Mouse (Mus musculus): ENCODE measurements around the gene Pcyt1a. TPM values are rescaled to one million over a fixed set of nuclear protein-coding genes. Genes with fewer than 3 reads are reported as not detected.

The Pcyt1a gene
- polyA plus RNA-seq, 1 experiment from 2014 or later = 79.9 TPM

DNA sequence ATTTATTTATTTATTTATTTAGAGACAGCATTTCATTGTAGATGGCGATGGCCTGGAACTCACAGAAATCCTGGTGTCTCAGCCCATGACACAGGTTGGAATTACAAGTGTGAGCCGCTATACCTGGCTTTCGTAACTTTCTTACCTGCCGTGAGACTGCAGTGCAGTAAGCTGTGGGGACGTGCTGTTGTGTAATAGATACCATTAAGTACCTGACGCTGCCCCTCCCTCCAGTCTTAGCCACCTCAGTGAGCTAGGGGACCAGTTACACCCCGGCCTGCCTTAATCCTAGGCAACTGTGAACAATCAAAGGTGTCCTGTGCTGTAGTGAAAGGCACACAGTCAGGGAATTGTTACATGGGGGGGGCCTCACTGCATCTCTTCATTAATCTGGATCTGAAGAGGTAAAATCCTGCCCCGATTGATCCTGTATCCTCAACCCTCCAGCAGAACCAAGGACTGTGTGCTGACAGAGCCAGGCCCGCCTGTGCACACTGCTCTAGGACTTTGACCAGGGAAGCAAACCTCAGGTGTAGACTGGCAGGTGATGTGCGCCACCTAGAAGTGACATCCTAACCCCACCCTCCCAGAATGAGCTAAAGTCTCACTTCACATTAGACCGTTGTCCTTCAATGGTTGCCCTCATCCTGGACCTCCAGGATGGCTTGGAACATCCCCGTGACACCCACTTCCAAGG lies 87.2 kb downstream of the Pcyt1a start:
- Histone ChIP-seq H3K27ac (ENCODE audit: low read length) (peak overlapping the region; percentile 69), H3K9ac (ENCODE audit: low read depth, low read length) (no peak overlapping the region), H3K4me1 (ENCODE audit: control insufficient read depth, insufficient read depth, low read length) (peaks cover 21% of the 10 kb centered on the region), H3K27me3 (replicated peaks; ENCODE audit: control insufficient read depth, insufficient read depth, low read length) (no peaks in the 10 kb centered on the region), H3K4me2 (ENCODE audit: low read depth, low read length) (no peak overlapping the region), H3K9me3 (ENCODE audit: control insufficient read depth, low read length) (no peaks in the 10 kb centered on the region), H3K4me3 (ENCODE audit: low read length) (no peak overlapping the region), H3K36me3 (ENCODE audit: control insufficient read depth, insufficient read depth, low read length) (no peaks in the 10 kb centered on the region)
- peak; percentile 78 for ATAC-seq
- WGBS = 68% methylated on average over 12 of the region's 12 CpGs

DNA sequence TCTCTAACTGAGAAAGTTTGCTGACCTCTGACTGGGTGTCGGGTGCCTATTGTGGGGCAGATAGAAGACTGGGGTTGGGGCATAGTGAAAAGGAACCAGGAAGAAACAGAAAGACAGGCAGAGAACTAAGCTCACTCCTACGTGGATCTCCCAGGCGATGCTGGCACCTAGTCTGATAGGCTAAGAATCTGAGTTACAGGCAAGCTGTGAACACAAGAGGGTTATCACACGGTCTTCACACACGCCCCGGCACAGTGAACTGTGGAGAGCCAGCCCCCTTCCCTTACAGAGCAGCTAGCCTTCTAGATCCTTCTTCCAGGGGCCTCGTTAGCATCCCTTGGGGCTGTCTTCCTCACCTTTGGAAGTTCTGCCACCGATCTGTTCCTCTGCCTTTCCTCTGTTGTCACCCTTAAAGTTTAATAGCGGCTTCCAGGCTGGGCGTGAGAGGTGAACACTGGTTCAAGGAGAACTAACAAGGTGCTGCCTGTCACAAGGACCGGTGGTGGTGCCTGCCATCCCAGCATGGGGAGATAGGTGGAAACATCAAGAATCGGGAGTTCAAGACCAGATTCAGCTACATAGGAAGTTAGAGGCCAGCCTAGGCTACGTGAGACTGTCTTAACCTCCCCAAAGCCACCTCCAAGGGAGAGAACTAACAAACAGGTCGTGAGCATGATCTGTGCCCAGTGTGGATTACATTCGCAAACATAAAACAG lies 89.1 kb downstream of the Pcyt1a start:
- Histone ChIP-seq H3K4me3 (ENCODE audit: low read length) (no peak overlapping the region), H3K27me3 (replicated peaks; ENCODE audit: control insufficient read depth, insufficient read depth, low read length) (no peaks in the 10 kb centered on the region), H3K27ac (ENCODE audit: low read length) (no peak overlapping the region), H3K9me3 (ENCODE audit: control insufficient read depth, low read length) (no peaks in the 10 kb centered on the region), H3K4me2 (ENCODE audit: low read depth, low read length) (no peak overlapping the region), H3K4me1 (ENCODE audit: control insufficient read depth, insufficient read depth, low read length) (peaks cover 27% of the 10 kb centered on the region), H3K9ac (ENCODE audit: low read depth, low read length) (no peak overlapping the region), H3K36me3 (ENCODE audit: control insufficient read depth, insufficient read depth, low read length) (no peaks in the 10 kb centered on the region)
- no peak for ATAC-seq
- WGBS = 77% methylated on average over 15 of the region's 15 CpGs

DNA sequence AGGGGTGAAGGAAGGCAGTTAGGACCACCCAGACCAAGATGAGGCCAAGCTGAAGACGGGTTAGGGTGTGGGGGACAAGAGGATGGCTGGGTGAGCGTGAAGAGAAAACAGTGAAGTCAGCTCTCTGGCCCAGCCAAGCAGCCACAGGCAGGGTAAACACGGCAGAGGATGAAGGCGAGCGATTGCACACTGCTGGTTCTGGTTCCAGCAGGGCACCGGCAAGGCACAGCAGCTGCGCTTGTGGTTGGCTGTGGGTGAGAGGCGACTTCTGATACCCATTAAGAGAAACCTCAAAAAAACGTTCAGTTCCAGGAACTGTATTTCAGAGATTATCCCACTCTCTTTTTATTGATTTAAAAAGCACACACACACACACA lies 89.6 kb downstream of the Pcyt1a start:
- Histone ChIP-seq H3K9ac (ENCODE audit: low read depth, low read length) (no peak overlapping the region), H3K9me3 (ENCODE audit: control insufficient read depth, low read length) (no peaks in the 10 kb centered on the region), H3K4me1 (ENCODE audit: control insufficient read depth, insufficient read depth, low read length) (peaks cover 27% of the 10 kb centered on the region), H3K27me3 (replicated peaks; ENCODE audit: control insufficient read depth, insufficient read depth, low read length) (no peaks in the 10 kb centered on the region), H3K4me3 (ENCODE audit: low read length) (no peak overlapping the region), H3K27ac (ENCODE audit: low read length) (no peak overlapping the region), H3K4me2 (ENCODE audit: low read depth, low read length) (no peak overlapping the region), H3K36me3 (ENCODE audit: control insufficient read depth, insufficient read depth, low read length) (no peaks in the 10 kb centered on the region)
- no peak for ATAC-seq
- WGBS = 50% methylated on average over 9 of the region's 9 CpGs

DNA sequence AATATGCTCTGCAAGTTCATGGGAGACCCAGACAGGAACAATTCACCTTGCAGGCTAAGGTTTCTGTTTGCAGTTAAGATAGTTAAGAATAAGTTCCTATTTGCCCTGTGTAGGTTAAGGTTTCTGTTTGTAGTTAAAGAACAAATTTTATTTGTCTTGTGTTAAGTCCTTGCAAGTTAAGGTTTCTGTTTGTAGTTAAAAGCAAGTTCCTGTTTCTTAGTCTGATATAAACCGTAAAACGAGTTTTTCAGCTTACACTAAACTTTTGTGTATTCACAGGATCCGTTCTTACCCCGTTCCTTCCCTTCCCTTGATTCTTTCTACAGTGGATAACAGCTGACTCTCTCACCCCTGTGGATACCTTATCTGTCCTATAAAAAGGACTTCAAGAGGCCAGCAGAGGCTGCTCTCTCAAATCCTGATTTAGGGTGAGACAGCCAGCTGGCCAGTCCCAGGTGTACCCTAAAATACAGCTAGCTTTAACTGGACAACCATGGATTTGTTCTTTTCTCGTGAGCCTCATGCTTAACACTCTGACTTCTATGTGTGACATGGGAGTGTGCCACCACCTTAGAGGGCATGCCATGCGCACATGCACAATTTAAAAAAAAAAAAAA lies 92.0 kb downstream of the Pcyt1a start:
- WGBS = 62% methylated on average over 6 of the region's 6 CpGs
- ATAC-seq = no peak
- H3K36me3 ChIP-seq (ENCODE audit: control insufficient read depth, insufficient read depth, low read length) = no peaks in the 10 kb centered on the region
- no peak overlapping the region for H3K4me2 ChIP-seq (ENCODE audit: low read depth, low read length)
- H3K4me3 ChIP-seq (ENCODE audit: low read length) = no peak overlapping the region
- H3K27ac ChIP-seq (ENCODE audit: low read length) = no peak overlapping the region
- no peak overlapping the region for H3K9ac ChIP-seq (ENCODE audit: low read depth, low read length)
- peaks cover 13% of the 10 kb centered on the region; the same call in 1 of the 2 replicates for H3K4me1 ChIP-seq (ENCODE audit: control insufficient read depth, insufficient read depth, low read length)
- H3K27me3 ChIP-seq (replicated peaks; ENCODE audit: control insufficient read depth, insufficient read depth, low read length) = no peaks in the 10 kb centered on the region
- H3K9me3 ChIP-seq (ENCODE audit: control insufficient read depth, low read length) = no peaks in the 10 kb centered on the region

DNA sequence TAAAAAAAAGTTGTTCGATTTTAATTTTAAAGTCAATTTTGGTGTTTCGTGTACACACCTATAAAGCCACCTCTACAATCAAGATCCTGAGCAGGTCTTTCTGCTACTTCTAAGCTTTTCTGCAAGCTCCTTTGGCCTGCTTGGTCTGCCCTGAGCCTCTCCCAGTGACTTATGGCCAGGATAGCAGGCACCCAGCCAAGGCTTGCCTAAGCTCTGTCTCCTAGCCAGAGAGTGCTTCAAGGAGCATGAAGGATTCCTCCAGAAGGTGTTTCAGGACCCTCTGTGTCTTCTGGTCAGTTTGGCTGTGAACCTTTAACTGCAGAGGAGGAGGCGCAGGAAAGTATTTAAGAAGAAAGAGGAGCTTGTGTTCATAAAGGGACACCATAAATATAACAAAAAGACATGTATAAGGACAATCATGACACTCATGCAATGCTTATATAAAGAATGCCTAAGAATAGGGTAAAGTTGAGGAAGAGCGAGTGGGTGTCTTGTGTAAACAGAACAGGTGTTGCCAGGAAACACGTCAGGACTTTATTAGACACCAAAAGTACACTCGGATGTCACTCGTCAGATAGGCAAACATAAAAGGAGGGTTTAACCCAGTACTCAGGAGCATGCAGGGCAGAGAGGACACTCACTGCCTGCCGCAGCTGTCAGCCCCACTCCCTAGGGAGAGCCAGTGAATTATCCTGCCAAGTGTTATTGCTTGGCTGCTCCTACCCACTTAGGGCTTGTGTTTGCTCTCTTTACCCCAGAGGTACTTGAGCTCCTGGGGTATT lies 92.9 kb downstream of the Pcyt1a start:
- H3K36me3 ChIP-seq (ENCODE audit: control insufficient read depth, insufficient read depth, low read length) = no peaks in the 10 kb centered on the region
- H3K4me3 ChIP-seq (ENCODE audit: low read length) = no peak overlapping the region
- H3K27ac ChIP-seq (ENCODE audit: low read length) = peak overlapping the region; percentile 20; the same call in 1 of the 2 replicates
- 45% methylated on average over 8 of the region's 8 CpGs for WGBS
- H3K4me1 ChIP-seq (ENCODE audit: control insufficient read depth, insufficient read depth, low read length) = peaks cover 10% of the 10 kb centered on the region; the same call in 1 of the 2 replicates
- H3K9ac ChIP-seq (ENCODE audit: low read depth, low read length) = no peak overlapping the region
- H3K27me3 ChIP-seq (replicated peaks; ENCODE audit: control insufficient read depth, insufficient read depth, low read length) = no peaks in the 10 kb centered on the region
- no peaks in the 10 kb centered on the region for H3K9me3 ChIP-seq (ENCODE audit: control insufficient read depth, low read length)
- peak; percentile 72 for ATAC-seq
- H3K4me2 ChIP-seq (ENCODE audit: low read depth, low read length) = no peak overlapping the region

DNA sequence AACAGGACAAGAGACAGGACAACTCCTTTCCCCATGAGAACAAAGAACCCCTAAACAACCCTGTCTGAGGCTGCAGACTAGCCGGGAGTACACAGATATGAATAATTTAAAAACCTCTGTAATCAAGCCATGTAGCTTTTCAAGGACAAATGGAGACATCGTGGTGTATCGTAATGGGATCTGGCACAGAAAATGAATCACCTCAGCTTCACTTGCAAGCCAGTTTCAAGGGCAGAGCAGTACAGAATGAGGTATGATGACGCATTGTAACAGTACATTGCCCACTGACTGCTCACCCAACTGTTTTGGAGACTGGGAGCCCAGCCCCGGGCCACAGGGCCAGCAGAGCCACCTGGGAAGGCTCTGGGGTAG lies 93.5 kb downstream of the Pcyt1a start:
- Histone ChIP-seq H3K4me2 (ENCODE audit: low read depth, low read length) (no peak overlapping the region), H3K27me3 (replicated peaks; ENCODE audit: control insufficient read depth, insufficient read depth, low read length) (no peaks in the 10 kb centered on the region), H3K9me3 (ENCODE audit: control insufficient read depth, low read length) (no peaks in the 10 kb centered on the region), H3K4me1 (ENCODE audit: control insufficient read depth, insufficient read depth, low read length) (peaks cover 10% of the 10 kb centered on the region; the same call in 1 of the 2 replicates), H3K4me3 (ENCODE audit: low read length) (no peak overlapping the region), H3K36me3 (ENCODE audit: control insufficient read depth, insufficient read depth, low read length) (no peaks in the 10 kb centered on the region), H3K9ac (ENCODE audit: low read depth, low read length) (no peak overlapping the region), H3K27ac (ENCODE audit: low read length) (peak overlapping the region; percentile 20; the same call in 1 of the 2 replicates)
- WGBS = 52% methylated on average over 5 of the region's 5 CpGs
- no peak for ATAC-seq

Other genes with a start within 250 kb of the Pcyt1a start
- 2.6 and 2.7 TPM in 2 replicates for gene Fbxo45, start 183.8 kb upstream of the Pcyt1a start, polyA plus RNA-seq (2015; fragmentation: Nextera tagmentation; extraction: Ambion mirVana)
- 17.2 and 17.6 TPM in 2 replicates for gene Wdr53, start 183.7 kb upstream of the Pcyt1a start, polyA plus RNA-seq (2015; fragmentation: Nextera tagmentation; extraction: Ambion mirVana)
- not detected in 2 replicates for gene Smco1, start 159.5 kb upstream of the Pcyt1a start, polyA plus RNA-seq (2015; fragmentation: Nextera tagmentation; extraction: Ambion mirVana)
- gene Rnf168, start 153.5 kb upstream of the Pcyt1a start, polyA plus RNA-seq (2015; fragmentation: Nextera tagmentation; extraction: Ambion mirVana) = 14.4 and 16.8 TPM in 2 replicates
- gene Ubxn7, start 98.7 kb upstream of the Pcyt1a start, polyA plus RNA-seq (2015; fragmentation: Nextera tagmentation; extraction: Ambion mirVana) = 13.6 and 14.7 TPM in 2 replicates
- not detected in 2 replicates for gene Tm4sf19, start 30.4 kb upstream of the Pcyt1a start, polyA plus RNA-seq (2015; fragmentation: Nextera tagmentation; extraction: Ambion mirVana)
- gene Tctex1d2, start 11.2 kb upstream of the Pcyt1a start, polyA plus RNA-seq (2015; fragmentation: Nextera tagmentation; extraction: Ambion mirVana) = 32.5 and 34.0 TPM in 2 replicates
- 157 and 177 TPM in 2 replicates for gene Slc51a, start 57.0 kb downstream of the Pcyt1a start, polyA plus RNA-seq (2015; fragmentation: Nextera tagmentation; extraction: Ambion mirVana)
- 2.1 and 3.0 TPM in 2 replicates for gene Zdhhc19, start 65.3 kb downstream of the Pcyt1a start, polyA plus RNA-seq (2015; fragmentation: Nextera tagmentation; extraction: Ambion mirVana)
- 56.4 and 64.9 TPM in 2 replicates for gene Tfrc, start 178.0 kb downstream of the Pcyt1a start, polyA plus RNA-seq (2015; fragmentation: Nextera tagmentation; extraction: Ambion mirVana)
- gene Tnk2, start 213.0 kb downstream of the Pcyt1a start, polyA plus RNA-seq (2015; fragmentation: Nextera tagmentation; extraction: Ambion mirVana) = 7.5 and 7.7 TPM in 2 replicates

All from intestine, embryonic 16.5 days (tissue).